Mouse (Mus musculus) cerebellum, adult 2 months (tissue): Measurements from ENCODE around the gene Mthfd1.

ENCODE experiments used
- CTCF ChIP-seq: fragments of 200-500 bp; IDR thresholded peaks from 2 replicates; pipeline ENCODE4 v1.5.1; 2011; ENCODE audit warnings: low read depth, mild to moderate bottlenecking, control low read depth, low read length, moderate library complexity, borderline replicate concordance; ENCODE audit not compliant: insufficient read depth
- POLR2A ChIP-seq: fragments of 200-500 bp; IDR thresholded peaks from 2 replicates; pipeline ENCODE4 v1.6.1; 2011; ENCODE audit warnings: low read length, control low read depth, borderline replicate concordance; ENCODE audit not compliant: insufficient read depth

DNA sequence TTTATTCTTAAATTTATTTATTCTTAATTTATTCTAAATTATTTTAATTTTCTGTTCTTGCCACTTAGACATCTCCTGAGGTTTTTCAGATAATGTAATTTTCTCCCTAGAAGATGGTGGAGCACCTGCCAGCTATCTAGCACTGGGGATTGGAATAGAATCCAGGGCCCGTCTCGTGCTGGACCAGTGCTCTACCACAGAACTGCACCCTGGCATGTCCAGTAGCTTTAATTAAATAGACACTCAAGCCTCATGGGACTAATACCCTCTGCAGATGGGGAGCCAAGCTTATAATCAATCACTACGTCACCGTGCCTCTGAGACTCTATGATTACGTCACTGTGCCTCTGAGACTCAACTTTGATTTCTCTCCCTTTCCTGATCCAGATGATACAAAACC is 33.4 kb downstream of the Mthfd1 start:
- TF ChIP-seq CTCF = no peak
- TF ChIP-seq POLR2A = no peak
